Mouse (Mus musculus): ENCODE data around the gene Zfp566.
A peak's percentile ranks its signal among the peaks of the same experiment; 100 is the strongest.
"Not testable (repeated sequence)": the region's sequence is repeated elsewhere in the genome, so short reads cannot be mapped to it uniquely, and the experiment has no call there.

Zfp566 gene

GRCm38 (mm10) chr7:30090092-30090969 lies at the start of gene Zfp566, which contains the start of gene Gm26920:
Gene Zfp566, minus strand, starts transcription at chr7:30090527.
Gene Gm26920, minus strand, starts transcription at chr7:30090410.
- peak; percentile 96 for DNase-seq

- no peak for DNase-seq
These were observed 46.5 kb upstream of the Zfp566 start for GRCm38 (mm10) chr7:30136826-30137225.

- DNase-seq, result no peak
These were observed 42.1 kb upstream of the Zfp566 start for GRCm38 (mm10) chr7:30132396-30132795.

- DNase-seq, result no peak
These were observed 39.6 kb upstream of the Zfp566 start for GRCm38 (mm10) chr7:30129900-30130299.

GRCm38 (mm10) chr7:30122188-30122530 lies 31.8 kb upstream of the Zfp566 start:
- no peak for DNase-seq

- peak; percentile 87 for DNase-seq
These were observed 31.2 kb upstream of the Zfp566 start, which contains the start of gene Zfp382 for GRCm38 (mm10) chr7:30121308-30122187. Gene Zfp382, plus strand, starts transcription at chr7:30121942.

GRCm38 (mm10) chr7:30117935-30118334 lies 27.6 kb upstream of the Zfp566 start:
- DNase-seq, result not testable (repeated sequence)

GRCm38 (mm10) chr7:30116076-30116475 lies 25.7 kb upstream of the Zfp566 start:
- DNase-seq, result no peak

GRCm38 (mm10) chr7:30099297-30099696 lies 9.0 kb upstream of the Zfp566 start:
- no peak for DNase-seq

- DNase-seq, result no peak
These were observed 5.3 kb upstream of the Zfp566 start for GRCm38 (mm10) chr7:30095551-30096125.

GRCm38 (mm10) chr7:30094646-30095429 lies 4.5 kb upstream of the Zfp566 start, which contains the start of gene Zfp260:
Gene Zfp260, plus strand, starts transcription at chr7:30094777.
- DNase-seq, result peak; percentile 93

GRCm38 (mm10) chr7:30093918-30094415 lies 3.6 kb upstream of the Zfp566 start:
- no peak for DNase-seq

- DNase-seq, result no peak
These were observed 2.3 kb upstream of the Zfp566 start for GRCm38 (mm10) chr7:30092666-30093065.

GRCm38 (mm10) chr7:30090970-30091585 lies 751 bp upstream of the Zfp566 start:
- no peak for DNase-seq

GRCm38 (mm10) chr7:30089405-30089804 lies 922 bp downstream of the Zfp566 start:
- no peak for DNase-seq

- DNase-seq, result no peak
These were observed 3.8 kb downstream of the Zfp566 start for GRCm38 (mm10) chr7:30086524-30086923.

GRCm38 (mm10) chr7:30072146-30073028 lies 17.9 kb downstream of the Zfp566 start, which contains the start of gene Zfp82:
Gene Zfp82, minus strand, starts transcription at chr7:30072900.
- DNase-seq, result peak; percentile 73

GRCm38 (mm10) chr7:30064622-30065021 lies 25.7 kb downstream of the Zfp566 start:
- no peak for DNase-seq

- DNase-seq, result peak; percentile 16
These were observed 27.8 kb downstream of the Zfp566 start for GRCm38 (mm10) chr7:30062478-30062877.

GRCm38 (mm10) chr7:30060341-30060740 lies 30.0 kb downstream of the Zfp566 start:
- no peak for DNase-seq
